Mouse (Mus musculus) embryonic facial prominence, embryonic 15.5 days (tissue): ENCODE measurements around the gene Sell. TPM values are rescaled to one million over a fixed set of nuclear protein-coding genes. Genes with fewer than 3 reads are reported as not detected.

Source experiments
- ATAC-seq: fragments of 200-750 bp; cut with Nextera tagmentation; 2 replicates; pipeline ENCODE4 v1.8.0; 2017; ENCODE audit warnings: low read depth, moderate TSS enrichment; ENCODE audit not compliant: insufficient number of reproducible peaks, low FRiP score, low TSS enrichment
- H3K27ac ChIP-seq: fragments of 300-500 bp; sonication (generic); replicated peaks from 2 replicates; pipeline ENCODE4 v1.5.1; 2015; ENCODE audit warnings: mild to moderate bottlenecking, inconsistent platforms
- H3K27me3 ChIP-seq: fragments of 300-500 bp; sonication (generic); 2 replicates; pipeline ENCODE4 v1.6.1; 2015; ENCODE audit warnings: inconsistent platforms
- H3K36me3 ChIP-seq: fragments of 300-500 bp; sonication (generic); 2 replicates; pipeline ENCODE4 v1.6.1; 2015; ENCODE audit warnings: mild to moderate bottlenecking, inconsistent platforms
- H3K4me1 ChIP-seq: fragments of 300-500 bp; sonication (generic); 2 replicates; pipeline ENCODE4 v1.6.1; 2015; ENCODE audit warnings: inconsistent platforms
- H3K4me2 ChIP-seq: fragments of 300-500 bp; sonication (generic); replicated peaks from 2 replicates; pipeline ENCODE4 v1.6.1; 2015; ENCODE audit warnings: mild to moderate bottlenecking, inconsistent platforms
- H3K4me3 ChIP-seq: fragments of 300-500 bp; sonication (generic); replicated peaks from 2 replicates; pipeline ENCODE4 v1.5.1; 2015; ENCODE audit warnings: mild to moderate bottlenecking, inconsistent platforms
- H3K9ac ChIP-seq: fragments of 300-500 bp; sonication (generic); 2 replicates; pipeline ENCODE4 v1.6.1; 2015; ENCODE audit warnings: inconsistent platforms
- H3K9me3 ChIP-seq: fragments of 300-500 bp; sonication (generic); replicated peaks from 2 replicates; pipeline ENCODE4 v1.6.1; 2016; ENCODE audit warnings: inconsistent platforms
- WGBS: fragments of 180-500 bp; shearing (Covaris S2); methylation state at CpG from one replicate; pipeline ENCODE4 v1.1.7; 2015; 5-methylcytosine and 5-hydroxymethylcytosine counted together
- polyA plus RNA-seq: library from polyadenylated mRNA; unstranded; fragments of >200 nt; fragmentation: Nextera tagmentation; extraction: Ambion mirVana; gene quantifications from 2 replicates; pipeline ENCODE4 v1.2.1, GENCODE M21; 2015

Gene Sell
- polyA plus RNA-seq, 1 experiment from 2014 or later = 1.4 TPM

GRCm38 (mm10) chr1:164074606-164075140, 12.9 kb downstream of the Sell start:
- no peaks in the 10 kb centered on the region for H3K4me1 ChIP-seq
- no peak overlapping the region for H3K27ac ChIP-seq
- no peak overlapping the region for H3K4me2 ChIP-seq
- H3K36me3 ChIP-seq = no peaks in the 10 kb centered on the region
- no peak overlapping the region for H3K9ac ChIP-seq
- ATAC-seq = no peak
- H3K9me3 ChIP-seq = no peaks in the 10 kb centered on the region
- 90% methylated on average over 2 of the region's 2 CpGs for WGBS
- no peak overlapping the region for H3K4me3 ChIP-seq
- no peaks in the 10 kb centered on the region for H3K27me3 ChIP-seq

GRCm38 (mm10) chr1:164075416-164075815, 13.6 kb downstream of the Sell start:
- ATAC-seq = no peak
- no peaks in the 10 kb centered on the region for H3K27me3 ChIP-seq
- H3K4me3 ChIP-seq = no peak overlapping the region
- WGBS = 75% methylated on average over 1 of the region's 1 CpGs
- no peaks in the 10 kb centered on the region for H3K36me3 ChIP-seq
- no peak overlapping the region for H3K27ac ChIP-seq
- no peak overlapping the region for H3K9ac ChIP-seq
- no peaks in the 10 kb centered on the region for H3K9me3 ChIP-seq
- H3K4me1 ChIP-seq = no peaks in the 10 kb centered on the region
- no peak overlapping the region for H3K4me2 ChIP-seq

- no peak overlapping the region for H3K9ac ChIP-seq
- no peak for ATAC-seq
- no peaks in the 10 kb centered on the region for H3K9me3 ChIP-seq
- no peak overlapping the region for H3K4me3 ChIP-seq
- no peak overlapping the region for H3K4me2 ChIP-seq
- no peaks in the 10 kb centered on the region for H3K27me3 ChIP-seq
- WGBS = 46% methylated on average over 1 of the region's 1 CpGs
- no peak overlapping the region for H3K27ac ChIP-seq
- no peaks in the 10 kb centered on the region for H3K36me3 ChIP-seq
- H3K4me1 ChIP-seq = no peaks in the 10 kb centered on the region
Observed at GRCm38 (mm10) chr1:164076441-164076840, 14.7 kb downstream of the Sell start.

- no peak overlapping the region for H3K4me2 ChIP-seq
- ATAC-seq = no peak
- no peak overlapping the region for H3K27ac ChIP-seq
- H3K9ac ChIP-seq = no peak overlapping the region
- no peak overlapping the region for H3K4me3 ChIP-seq
- no peaks in the 10 kb centered on the region for H3K9me3 ChIP-seq
- no peaks in the 10 kb centered on the region for H3K27me3 ChIP-seq
- 90% methylated on average over 3 of the region's 3 CpGs for WGBS
- H3K36me3 ChIP-seq = no peaks in the 10 kb centered on the region
- H3K4me1 ChIP-seq = no peaks in the 10 kb centered on the region
Observed at GRCm38 (mm10) chr1:164077031-164077430, 15.2 kb downstream of the Sell start.

GRCm38 (mm10) chr1:164078323-164078741, 16.6 kb downstream of the Sell start:
- Histone ChIP-seq H3K4me2 (no peak overlapping the region), H3K9me3 (no peaks in the 10 kb centered on the region), H3K36me3 (no peaks in the 10 kb centered on the region), H3K27me3 (no peaks in the 10 kb centered on the region), H3K27ac (no peak overlapping the region), H3K9ac (no peak overlapping the region), H3K4me3 (no peak overlapping the region), H3K4me1 (no peaks in the 10 kb centered on the region)
- WGBS = 77% methylated on average over 4 of the region's 4 CpGs
- ATAC-seq = no peak

GRCm38 (mm10) chr1:164079091-164079490, 17.3 kb downstream of the Sell start:
- H3K4me2 ChIP-seq = no peak overlapping the region
- no peak for ATAC-seq
- WGBS = 80% methylated on average over 11 of the region's 11 CpGs
- no peaks in the 10 kb centered on the region for H3K27me3 ChIP-seq
- H3K36me3 ChIP-seq = no peaks in the 10 kb centered on the region
- no peak overlapping the region for H3K9ac ChIP-seq
- no peaks in the 10 kb centered on the region for H3K4me1 ChIP-seq
- no peak overlapping the region for H3K27ac ChIP-seq
- no peak overlapping the region for H3K4me3 ChIP-seq
- no peaks in the 10 kb centered on the region for H3K9me3 ChIP-seq

GRCm38 (mm10) chr1:164083046-164083445, 21.3 kb downstream of the Sell start:
- H3K36me3 ChIP-seq = no peaks in the 10 kb centered on the region
- no peak overlapping the region for H3K27ac ChIP-seq
- WGBS = 77% methylated on average over 4 of the region's 4 CpGs
- H3K9ac ChIP-seq = no peak overlapping the region
- no peak overlapping the region for H3K4me2 ChIP-seq
- no peaks in the 10 kb centered on the region for H3K27me3 ChIP-seq
- no peak overlapping the region for H3K4me3 ChIP-seq
- H3K4me1 ChIP-seq = no peaks in the 10 kb centered on the region
- no peak for ATAC-seq
- no peaks in the 10 kb centered on the region for H3K9me3 ChIP-seq

- Histone ChIP-seq H3K27ac (no peak overlapping the region), H3K4me3 (no peak overlapping the region), H3K9ac (no peak overlapping the region), H3K9me3 (no peaks in the 10 kb centered on the region), H3K27me3 (no peaks in the 10 kb centered on the region), H3K36me3 (no peaks in the 10 kb centered on the region), H3K4me1 (no peaks in the 10 kb centered on the region), H3K4me2 (no peak overlapping the region)
- 76% methylated on average over 3 of the region's 3 CpGs for WGBS
- ATAC-seq = no peak
Observed at GRCm38 (mm10) chr1:164086797-164087196, 25.0 kb downstream of the Sell start.

- H3K27me3 ChIP-seq = no peaks in the 10 kb centered on the region
- no peak overlapping the region for H3K9ac ChIP-seq
- H3K9me3 ChIP-seq = no peaks in the 10 kb centered on the region
- H3K27ac ChIP-seq = no peak overlapping the region
- no peak overlapping the region for H3K4me3 ChIP-seq
- no peak for ATAC-seq
- H3K36me3 ChIP-seq = no peaks in the 10 kb centered on the region
- no peaks in the 10 kb centered on the region for H3K4me1 ChIP-seq
- WGBS = 83% methylated on average over 5 of the region's 5 CpGs
- no peak overlapping the region for H3K4me2 ChIP-seq
Observed at GRCm38 (mm10) chr1:164087872-164088271, 26.1 kb downstream of the Sell start.

GRCm38 (mm10) chr1:164096780-164097179, 35.0 kb downstream of the Sell start:
- WGBS = 58% methylated on average over 6 of the region's 6 CpGs
- no peaks in the 10 kb centered on the region for H3K36me3 ChIP-seq
- no peaks in the 10 kb centered on the region for H3K4me1 ChIP-seq

GRCm38 (mm10) chr1:164097911-164098310, 36.1 kb downstream of the Sell start:
- H3K9ac ChIP-seq = no peak overlapping the region

More at GRCm38 (mm10) chr1:164096780-164097179, 35.0 kb downstream of the Sell start:
- no peak overlapping the region for H3K4me2 ChIP-seq
- no peak overlapping the region for H3K9ac ChIP-seq
- ATAC-seq = no peak
- no peaks in the 10 kb centered on the region for H3K9me3 ChIP-seq
- H3K27me3 ChIP-seq = no peaks in the 10 kb centered on the region
- H3K27ac ChIP-seq = no peak overlapping the region
- no peak overlapping the region for H3K4me3 ChIP-seq

GRCm38 (mm10) chr1:164098372-164098771, 36.6 kb downstream of the Sell start:
- Histone ChIP-seq H3K27me3 (no peaks in the 10 kb centered on the region), H3K36me3 (no peaks in the 10 kb centered on the region), H3K9me3 (no peaks in the 10 kb centered on the region), H3K4me3 (no peak overlapping the region), H3K9ac (no peak overlapping the region), H3K4me1 (no peaks in the 10 kb centered on the region), H3K4me2 (no peak overlapping the region), H3K27ac (no peak overlapping the region)
- WGBS = 61% methylated on average over 2 of the region's 2 CpGs
- ATAC-seq = no peak

More at GRCm38 (mm10) chr1:164097911-164098310, 36.1 kb downstream of the Sell start:
- no peak for ATAC-seq
- Histone ChIP-seq H3K27me3 (no peaks in the 10 kb centered on the region), H3K27ac (no peak overlapping the region), H3K36me3 (no peaks in the 10 kb centered on the region), H3K4me3 (no peak overlapping the region), H3K4me2 (no peak overlapping the region), H3K9me3 (no peaks in the 10 kb centered on the region), H3K4me1 (no peaks in the 10 kb centered on the region)
- WGBS = 73% methylated on average over 2 of the region's 2 CpGs
